Mouse (Mus musculus) small intestine, adult 10 weeks (tissue): ENCODE data around the gene Btbd35f18. TPM values are rescaled to one million over a fixed set of nuclear protein-coding genes. Genes with fewer than 3 reads are reported as not detected.

Source experiments
- polyA plus RNA-seq: library from polyadenylated mRNA; stranded (reverse); fragments of 350-450 nt; fragmentation: Illumina TruSeq; extraction: RNeasy Lipid Tissue Mini Kit (QIAGEN cat#74804); gene quantifications from one replicate; pipeline ENCODE4 v1.2.3, GENCODE M21; 2014; ENCODE audit warnings: low replicate concordance

Btbd35f18 gene
- not detected for polyA plus RNA-seq

GRCm38 (mm10) chrX:3699933-3700332 is at the start of gene Btbd35f18:
Btbd35f18 (plus strand) TSS chrX:3700233.

Other genes with a start within 250 kb of the Btbd35f18 start
- not detected for gene Btbd35f10, start 52.7 kb downstream of the Btbd35f18 start, polyA plus RNA-seq